Mouse (Mus musculus): ENCODE measurements around the gene 2010300C02Rik.
A peak's percentile ranks its signal among the peaks of the same experiment; 100 is the strongest.

2010300C02Rik gene

DNA sequence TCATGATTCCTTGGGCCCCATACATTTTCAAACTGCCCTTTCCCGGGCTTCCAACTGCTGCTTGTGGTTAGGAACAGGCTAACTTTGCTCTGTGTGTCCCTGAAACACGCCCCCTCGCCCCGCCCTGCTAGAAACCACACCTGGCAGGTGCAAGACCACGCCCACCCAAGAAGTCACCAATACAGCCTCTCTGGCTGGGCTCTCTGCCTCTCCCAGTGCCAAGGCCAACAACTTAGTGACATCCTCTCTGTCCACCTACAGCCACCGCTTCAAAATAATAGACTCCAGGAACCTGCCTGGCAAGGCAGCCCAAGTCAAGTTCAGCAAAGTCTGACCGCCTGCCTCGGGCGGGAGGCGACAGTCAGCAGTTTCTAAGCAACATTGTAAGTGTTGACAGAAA lies 53.3 kb downstream of the 2010300C02Rik start:
- no peak for DNase-seq (ENCODE audit: low read depth)

DNA sequence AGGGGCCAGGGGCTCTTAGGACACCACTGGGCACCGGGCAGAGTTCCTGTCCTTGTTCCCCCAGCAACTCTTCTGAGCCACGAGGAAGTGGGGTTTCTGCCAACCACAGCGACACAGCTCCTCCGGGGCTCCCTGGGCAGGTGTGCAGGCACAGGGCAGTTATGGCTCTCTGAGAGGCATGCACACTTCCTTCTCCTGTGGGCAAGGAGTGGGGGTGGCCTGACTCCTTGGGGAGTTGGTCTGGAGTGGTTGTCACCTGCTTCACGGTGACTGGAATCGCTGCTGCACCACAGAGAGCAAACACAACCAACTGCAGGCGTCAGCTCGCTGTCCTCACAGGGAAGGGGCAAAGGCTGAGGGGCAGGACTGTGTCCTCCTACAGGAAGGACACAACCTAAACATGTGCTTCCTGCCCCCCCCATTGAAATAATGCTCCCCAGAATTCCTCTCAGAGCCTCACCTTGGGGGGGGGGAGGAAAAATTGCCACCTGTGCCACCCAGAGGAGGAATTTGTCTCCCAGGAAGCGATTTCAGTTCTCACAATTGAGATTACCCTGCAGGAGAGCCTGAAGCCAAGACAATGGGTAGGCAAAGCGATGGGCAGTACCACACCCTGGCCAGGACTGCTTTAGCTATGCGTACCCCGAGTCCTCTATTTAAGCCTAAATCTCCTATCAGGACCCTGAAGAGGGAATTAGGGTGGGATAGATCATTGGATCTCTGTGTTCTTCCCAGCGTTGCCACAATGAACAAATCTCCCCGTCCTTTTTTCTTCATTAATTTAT lies 54.2 kb downstream of the 2010300C02Rik start:
- no peak for DNase-seq (ENCODE audit: low read depth)

DNA sequence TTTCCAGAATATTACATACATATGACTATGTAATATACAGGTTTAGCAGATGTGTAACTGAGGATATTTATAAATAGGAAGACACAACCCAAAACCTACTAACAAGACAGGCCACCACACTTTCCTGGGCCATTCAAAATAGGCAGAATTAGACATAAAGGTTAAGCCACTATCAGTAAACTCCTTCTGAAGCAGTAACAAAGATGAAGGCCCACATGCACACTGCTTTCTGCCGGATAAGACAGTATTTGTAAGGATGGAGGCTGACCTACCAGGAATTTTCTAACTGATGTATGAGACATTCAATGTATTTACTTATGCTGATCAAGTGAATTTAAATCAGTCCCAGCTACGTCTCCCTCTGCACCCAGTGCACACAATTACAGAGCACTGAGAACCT lies 55.4 kb downstream of the 2010300C02Rik start:
- no peak for DNase-seq (ENCODE audit: low read depth)

DNA sequence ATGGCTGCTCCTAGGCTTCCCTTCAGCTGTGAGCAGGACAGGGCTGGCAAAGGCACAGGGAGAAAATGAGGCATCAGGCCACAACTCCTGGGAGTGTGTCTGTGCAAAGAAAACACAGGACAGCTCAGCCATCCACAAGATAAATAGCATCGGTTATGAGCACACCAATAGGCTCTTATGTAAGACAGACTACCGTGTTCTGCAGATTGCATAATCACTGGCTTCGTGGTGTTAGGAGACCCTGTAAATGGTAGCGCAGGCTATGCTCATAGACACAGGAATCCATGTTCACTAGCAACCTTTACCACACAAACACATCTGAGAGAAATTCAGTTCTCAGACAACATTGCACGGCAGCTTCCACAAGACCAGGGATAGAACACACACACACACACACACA lies 56.3 kb downstream of the 2010300C02Rik start:
- DNase-seq (ENCODE audit: low read depth), result no peak

DNA sequence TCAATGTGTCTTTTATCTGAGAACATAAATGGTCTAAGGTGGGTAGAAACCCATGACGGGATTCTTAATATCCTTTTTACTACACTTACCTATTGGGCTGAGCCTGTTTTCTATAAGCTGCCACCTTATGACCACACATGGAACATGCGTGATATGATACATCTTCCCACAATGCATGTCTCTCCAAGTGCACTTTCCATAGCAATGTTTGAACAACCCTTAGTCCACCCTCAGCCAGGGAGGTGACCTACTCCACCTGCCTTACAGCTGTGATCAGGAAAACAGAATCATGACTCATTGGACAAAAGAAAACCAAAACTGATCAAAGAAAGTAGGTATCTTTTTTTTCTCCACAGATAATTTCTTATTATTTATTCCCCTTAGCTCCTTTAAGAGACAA lies 63.9 kb downstream of the 2010300C02Rik start:
- DNase-seq (ENCODE audit: low read depth), result no peak

DNA sequence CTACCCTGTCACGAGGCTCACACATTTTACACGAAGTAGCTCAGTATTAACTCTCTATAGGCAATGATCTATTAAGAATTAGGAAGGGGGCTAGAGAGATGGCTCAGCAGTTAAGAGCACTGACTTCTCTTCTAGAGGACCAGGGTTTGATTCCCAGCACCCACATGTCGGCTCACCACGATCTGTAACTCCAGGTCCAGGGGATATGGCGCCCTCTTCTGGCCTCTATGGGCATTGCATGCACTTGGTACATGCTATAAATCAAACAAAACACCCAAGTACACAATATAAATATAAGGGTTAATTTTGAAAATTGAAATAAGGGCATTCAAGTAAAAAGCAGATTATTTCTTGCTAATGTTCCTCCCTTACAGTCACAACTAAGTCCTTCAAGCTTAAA lies 65.9 kb downstream of the 2010300C02Rik start:
- DNase-seq (ENCODE audit: low read depth), result peak; percentile 17

DNA sequence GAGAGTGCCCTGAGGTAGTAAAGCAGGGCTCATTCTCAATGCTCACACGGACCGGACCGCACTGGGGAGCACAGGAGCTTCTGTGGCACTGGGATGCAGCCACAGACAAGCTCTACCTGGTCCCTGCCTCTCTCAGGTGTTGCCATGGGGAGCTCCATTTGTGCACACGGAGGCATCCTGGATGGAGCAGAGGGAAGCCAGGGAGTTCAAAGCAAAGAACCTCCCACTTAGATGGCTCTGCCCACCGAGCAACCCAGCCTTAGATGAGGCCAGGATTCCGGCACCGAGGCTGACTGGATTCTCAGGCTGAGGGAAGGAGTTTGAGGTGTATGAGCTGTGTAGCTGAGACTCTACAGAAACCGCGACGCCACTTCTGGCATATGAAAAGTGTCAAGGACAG lies 72.8 kb downstream of the 2010300C02Rik start:
- DNase-seq (ENCODE audit: low read depth), result no peak

DNA sequence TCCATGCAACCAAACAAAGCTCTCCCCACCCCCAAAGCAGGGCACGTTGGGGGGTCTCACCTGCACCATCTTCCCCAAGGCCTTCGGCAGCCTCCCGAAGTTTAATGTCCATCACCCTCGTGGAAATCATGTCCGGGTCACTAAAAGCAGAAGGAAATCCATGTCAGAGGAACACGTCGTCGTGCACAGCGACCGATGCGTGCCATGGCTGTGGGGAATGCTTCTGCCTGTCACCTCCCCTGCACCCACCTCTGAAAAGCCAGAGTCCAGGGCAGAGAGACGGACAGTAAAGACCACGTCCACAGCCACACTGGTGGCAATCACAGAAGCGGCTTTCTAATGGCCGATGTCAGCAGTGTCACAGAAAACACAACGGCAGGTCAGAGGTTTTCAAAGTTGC lies 75.4 kb downstream of the 2010300C02Rik start:
- no peak for DNase-seq (ENCODE audit: low read depth)

DNA sequence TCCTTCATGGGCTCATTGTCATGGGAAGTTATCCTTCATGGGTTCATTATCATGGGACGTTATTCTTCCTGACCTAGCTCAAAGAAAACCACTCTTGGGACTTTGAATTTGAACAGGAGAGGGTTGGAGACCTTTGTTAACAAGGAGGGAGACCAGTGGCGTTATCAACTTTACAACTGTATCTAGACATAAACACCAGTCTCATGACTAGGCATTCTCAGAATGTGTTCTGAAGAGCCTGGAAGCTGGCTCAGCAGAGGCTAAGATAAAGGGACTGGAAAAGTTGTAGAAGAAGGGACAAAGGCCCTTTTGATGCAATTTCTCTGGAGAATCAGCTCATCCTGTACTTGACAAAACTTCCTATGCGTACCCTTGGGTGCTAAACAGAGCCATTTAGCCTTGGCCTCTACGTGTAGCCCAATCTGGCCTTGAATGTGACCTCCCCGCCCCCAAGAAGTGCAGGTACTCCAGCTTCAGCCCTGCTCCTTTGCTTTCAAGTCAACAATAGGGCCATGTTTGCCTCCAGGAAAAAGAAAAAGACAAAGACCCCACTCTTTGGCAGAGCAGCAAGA lies 76.0 kb downstream of the 2010300C02Rik start:
- DNase-seq (ENCODE audit: low read depth), result no peak

DNA sequence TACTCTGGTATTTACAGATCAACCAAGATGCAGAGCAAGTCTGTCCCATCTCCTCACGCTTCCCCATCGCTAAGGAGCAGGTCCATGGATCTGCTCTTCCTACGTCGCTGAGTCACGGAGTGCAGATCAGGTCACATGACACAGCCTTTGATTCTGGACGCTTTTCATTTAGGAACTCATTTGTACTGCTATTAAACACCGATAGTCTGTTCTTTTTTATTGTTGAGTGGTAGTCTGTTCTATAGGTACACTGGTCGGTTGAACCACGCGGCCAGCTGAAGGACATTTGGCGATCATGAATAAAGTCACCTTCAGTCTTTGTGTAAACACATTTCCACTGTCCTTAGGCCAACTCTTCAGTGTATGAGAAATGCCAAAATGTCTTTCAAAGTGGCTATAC lies 78.5 kb downstream of the 2010300C02Rik start:
- DNase-seq (ENCODE audit: low read depth), result no peak

DNA sequence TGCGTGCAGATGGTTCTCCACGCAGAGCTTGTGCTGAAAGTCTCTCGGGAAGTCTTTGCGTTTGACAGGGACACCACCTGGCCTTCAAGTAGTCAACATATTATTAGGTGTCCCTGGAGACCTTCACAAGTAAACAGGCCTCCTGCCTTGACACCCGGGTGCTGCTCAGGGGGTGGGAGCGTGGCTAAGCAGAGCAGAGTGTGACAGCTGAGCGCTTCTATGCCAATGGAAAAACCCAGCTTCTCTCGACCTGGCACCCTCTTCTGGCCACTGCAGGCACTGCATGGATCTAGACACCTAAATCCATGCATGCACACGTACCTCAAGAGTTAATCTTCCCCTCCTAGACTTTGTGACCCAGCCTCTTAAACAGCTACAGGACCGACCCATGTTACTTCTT lies 80.8 kb downstream of the 2010300C02Rik start:
- DNase-seq (ENCODE audit: low read depth), result peak; percentile 80

DNA sequence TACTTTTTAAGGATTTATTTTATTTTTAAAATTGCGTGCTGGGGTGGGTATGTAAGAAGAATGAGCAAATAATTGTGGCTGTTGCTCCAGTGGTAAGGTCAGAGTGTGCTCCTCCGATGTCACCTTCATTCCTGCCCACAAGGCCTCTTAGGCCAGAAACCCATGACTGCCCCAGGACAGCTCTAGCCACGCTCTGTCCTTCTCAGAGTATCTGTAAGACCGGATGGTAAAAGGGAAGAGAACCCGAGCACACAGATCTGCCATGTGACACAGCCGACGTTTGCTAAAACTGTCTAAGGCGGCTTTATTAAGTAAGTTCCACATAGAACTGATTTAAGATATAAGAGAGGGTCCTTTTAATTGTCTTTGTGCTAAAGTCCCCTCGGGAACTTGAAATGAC lies 81.3 kb downstream of the 2010300C02Rik start:
- no peak for DNase-seq (ENCODE audit: low read depth)

DNA sequence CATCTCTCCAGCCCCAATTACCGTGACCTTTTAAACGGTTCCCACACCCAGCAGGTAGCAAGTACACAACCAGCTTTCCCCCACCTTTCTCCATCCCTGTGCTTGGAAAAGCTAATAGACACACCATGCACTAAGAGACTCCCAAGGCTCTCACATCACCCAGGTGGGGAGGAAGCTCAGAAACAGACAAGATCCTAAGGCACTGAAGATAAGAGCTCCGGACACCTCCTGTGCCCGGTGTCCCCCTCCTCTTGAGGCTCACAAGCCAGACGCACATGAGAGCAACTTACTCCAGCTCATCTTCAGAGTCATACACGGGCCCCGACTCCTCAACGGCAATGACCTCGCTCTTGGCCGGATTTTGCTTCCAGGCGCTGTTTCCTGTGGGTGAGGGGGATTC lies 82.3 kb downstream of the 2010300C02Rik start:
- DNase-seq (ENCODE audit: low read depth), result no peak

DNA sequence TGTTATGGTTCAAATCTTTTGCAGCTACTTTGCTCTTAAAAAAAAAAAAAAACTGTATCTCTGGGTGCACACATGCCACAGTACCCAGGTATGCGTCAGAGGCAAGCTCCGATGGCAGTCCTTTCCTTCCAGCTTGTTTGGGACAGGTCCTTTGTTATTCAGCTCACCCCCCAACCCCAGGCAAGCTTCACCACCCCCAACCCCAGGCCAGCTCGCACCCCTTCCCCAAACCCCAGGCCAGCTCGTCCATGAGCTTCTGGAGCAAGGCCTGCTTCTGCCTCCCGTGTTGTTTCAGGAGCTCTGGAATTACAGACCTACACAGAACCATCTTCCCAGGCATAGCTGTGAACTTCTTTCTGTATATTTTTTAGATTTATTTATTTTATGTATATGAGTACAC lies 83.1 kb downstream of the 2010300C02Rik start:
- no peak for DNase-seq (ENCODE audit: low read depth)

DNA sequence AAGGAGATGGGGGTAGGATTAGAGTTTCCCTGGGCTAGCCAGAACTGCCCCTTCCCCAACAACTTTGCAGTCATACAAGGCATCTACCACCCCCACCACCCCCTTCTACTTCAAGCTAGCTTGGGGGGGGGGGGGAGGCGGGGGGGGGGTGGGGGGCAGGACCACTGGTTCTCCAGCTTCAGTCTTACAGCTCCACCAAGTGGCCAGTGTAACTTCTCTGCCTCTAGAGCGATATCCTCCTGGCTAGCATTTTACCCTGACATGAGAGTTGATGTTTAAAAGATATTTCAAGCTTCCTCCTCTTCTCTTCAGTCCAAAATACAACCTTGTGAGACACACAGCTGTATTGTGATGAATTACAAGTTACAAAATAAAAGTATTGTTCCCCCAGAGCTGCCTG lies 83.7 kb downstream of the 2010300C02Rik start:
- peak; percentile 48 for DNase-seq (ENCODE audit: low read depth)

DNA sequence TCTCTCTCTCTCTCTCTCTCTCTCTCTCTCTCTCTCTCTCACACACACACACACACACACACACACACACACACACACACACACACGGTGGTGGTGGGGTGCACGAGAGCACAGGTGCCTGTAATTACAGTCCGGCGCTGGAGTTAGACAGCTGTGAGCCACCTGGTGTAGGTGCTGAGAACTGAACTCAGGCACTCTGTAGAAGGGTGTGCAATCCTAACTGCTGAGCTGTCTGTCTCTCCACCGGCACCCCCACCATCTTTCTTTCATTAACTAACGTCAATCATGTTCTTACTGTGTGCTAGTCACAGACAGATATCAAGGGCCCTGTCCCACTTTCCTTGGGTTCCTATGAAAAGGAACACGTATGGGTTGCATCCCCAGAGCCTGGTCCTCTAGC lies 84.2 kb downstream of the 2010300C02Rik start:
- peak; percentile 27 for DNase-seq (ENCODE audit: low read depth)

DNA sequence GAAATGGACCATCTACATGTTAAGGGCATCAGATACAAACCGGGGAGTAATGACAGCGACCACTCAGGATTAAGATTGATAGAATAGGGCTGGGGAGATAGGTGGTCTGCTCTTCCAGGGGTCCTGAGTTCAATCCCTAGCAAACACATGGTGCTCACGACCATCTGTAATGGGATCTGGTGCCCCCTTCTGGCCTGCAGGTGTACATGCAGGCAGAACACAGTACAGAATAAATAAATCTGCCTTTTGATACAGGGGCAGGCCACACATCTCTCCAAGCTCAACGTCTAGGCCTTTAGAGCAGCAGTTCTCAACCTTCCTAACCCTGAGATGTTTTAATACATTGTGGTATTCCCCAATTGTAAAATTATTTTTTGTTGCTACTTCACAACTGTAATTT lies 85.2 kb downstream of the 2010300C02Rik start:
- peak; percentile 66 for DNase-seq (ENCODE audit: low read depth)

DNA sequence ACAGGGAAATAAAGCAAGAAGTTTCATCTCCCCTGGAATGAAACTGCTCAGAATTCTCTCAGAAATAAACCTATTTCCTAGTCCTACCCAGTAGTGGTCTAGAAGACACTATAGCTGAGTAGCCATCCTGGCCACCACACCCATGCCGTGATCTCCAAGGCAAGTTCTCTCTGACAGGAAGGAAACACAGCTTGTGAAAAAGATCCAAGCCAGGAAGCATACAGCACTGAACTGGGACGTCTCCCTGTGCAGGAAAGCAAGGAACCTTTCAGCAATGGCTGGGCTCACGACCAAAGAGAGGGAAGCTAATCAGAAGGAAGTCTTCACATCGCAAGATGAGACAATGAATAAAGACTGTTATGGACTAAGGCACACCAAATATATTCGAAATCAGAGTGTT lies 86.4 kb downstream of the 2010300C02Rik start:
- no peak for DNase-seq (ENCODE audit: low read depth)

DNA sequence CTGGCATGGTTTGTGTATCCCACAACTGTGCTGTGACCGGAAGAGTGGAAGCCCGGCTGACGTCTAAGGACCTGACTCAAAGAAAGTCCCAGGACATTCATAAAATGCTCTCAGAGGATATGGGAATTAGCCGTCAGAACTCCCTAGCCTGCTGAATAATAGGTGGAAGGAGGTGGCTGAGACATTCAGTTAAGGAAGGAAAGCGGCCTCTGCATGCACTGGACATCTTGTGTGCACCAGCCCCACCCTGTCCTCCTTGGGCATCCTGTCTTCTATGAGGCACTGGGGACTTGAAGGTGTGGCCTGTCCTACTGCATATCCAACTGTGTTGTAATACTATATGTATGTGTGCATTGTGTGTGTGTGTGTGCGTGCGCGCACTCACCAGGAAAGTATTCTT lies 87.5 kb downstream of the 2010300C02Rik start:
- DNase-seq (ENCODE audit: low read depth), result no peak

DNA sequence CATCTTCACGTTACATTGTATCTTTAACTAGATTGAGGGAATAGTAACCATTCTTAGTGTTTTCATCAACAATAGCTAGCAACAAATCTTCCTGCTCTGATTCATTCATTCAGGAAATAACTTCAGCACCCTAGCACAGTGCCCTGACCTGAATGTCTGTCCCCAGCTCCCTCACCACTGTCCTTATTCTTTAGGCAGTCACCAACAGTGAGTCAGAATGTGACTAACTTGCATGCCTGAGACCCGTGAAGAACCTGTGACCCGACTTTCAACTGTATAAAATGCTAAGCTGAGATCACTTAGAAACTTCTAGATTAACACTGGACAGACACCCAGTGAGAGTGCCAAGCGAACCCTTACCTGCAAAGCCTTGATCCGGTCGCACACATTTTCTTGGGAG lies 88.4 kb downstream of the 2010300C02Rik start:
- DNase-seq (ENCODE audit: low read depth), result no peak

DNA sequence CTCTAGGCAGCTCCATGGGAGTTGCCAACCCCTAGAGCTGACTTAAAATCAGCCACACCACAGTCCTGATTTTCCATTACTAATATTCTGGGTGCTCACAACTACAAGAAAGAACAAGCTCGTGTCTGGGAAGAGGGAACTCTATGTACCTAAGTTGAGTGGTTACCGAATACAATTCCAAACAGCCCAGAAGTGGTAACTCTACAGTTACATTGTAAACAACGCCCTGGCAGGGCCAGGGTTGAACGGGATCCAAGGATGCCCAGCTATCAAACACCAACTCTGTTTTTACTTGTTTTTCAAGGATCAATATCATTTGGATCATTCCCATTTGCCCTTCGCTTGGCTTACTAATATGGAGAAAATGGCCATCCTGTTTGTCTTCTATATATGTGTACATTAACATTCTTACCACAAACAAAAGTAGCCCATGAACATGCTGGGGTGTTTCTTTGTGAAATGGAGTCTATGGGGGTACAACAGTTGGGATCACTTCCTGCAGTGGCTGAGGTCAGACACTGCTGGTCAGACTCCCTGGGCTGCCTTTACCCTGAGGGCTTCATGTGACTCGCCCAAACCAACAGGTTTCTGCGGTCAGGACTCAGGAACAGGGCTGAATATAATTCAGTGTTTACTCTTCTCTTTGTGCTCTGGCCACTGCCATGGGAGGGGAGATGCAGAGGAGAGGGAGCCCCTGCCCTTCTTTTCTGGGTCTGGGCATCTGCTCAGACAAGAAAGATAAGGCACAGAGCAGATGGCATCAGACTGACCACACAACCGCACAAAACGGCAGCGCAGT lies 89.3 kb downstream of the 2010300C02Rik start:
- DNase-seq (ENCODE audit: low read depth), result no peak

DNA sequence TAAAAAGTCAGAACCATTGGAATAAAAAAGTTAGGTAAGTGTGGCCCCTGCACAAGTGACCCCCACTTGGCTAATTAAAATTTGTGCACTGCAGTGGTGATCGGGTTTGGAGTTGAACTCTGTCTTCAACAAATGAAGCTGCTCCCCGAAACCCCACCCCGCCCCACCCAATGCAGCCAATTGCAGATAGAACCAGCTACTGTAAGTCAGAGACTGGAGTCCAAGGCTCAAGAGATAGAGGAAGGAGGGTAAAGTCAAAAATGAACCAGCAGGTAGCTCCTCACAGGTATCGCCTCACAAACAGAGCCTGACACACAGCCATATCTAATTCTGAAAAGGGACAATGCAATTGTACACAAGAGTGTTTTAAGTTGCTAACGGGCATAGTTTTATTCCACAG lies 90.0 kb downstream of the 2010300C02Rik start:
- DNase-seq (ENCODE audit: low read depth), result no peak

DNA sequence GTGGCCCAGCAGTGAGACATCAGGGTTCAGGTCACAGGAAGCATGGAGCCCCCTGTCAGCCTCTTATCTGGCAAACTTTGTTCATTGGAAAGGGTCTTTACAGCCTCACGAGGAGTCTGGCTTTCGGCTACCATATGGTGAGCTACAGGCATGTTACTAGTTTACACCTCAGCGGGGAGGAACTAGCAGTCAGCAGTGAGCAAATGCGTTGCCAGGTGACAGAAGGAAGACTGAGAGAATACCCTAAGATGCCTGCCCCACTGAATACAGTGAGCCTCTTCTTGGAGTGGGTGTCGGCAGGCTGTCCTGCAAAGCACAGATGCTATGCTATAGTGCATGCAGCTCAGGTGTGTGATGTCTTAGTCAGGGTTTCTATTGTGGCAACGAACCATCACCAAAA lies 91.1 kb downstream of the 2010300C02Rik start:
- DNase-seq (ENCODE audit: low read depth), result no peak

Measured in induced T-regulatory cell, adult 2 months (primary cell).